Mouse (Mus musculus): ENCODE measurements around the gene Cyfip2. TPM values are rescaled to one million over a fixed set of nuclear protein-coding genes. Genes with fewer than 3 reads are reported as not detected.
A peak's percentile ranks its signal among the peaks of the same experiment; 100 is the strongest.

Cyfip2 gene
- total and polyA plus RNA-seq, 2 experiments = 0.55 to 0.71 TPM

- no peak for DNase-seq (ENCODE audit: extremely low read depth, low read depth, low spot score)
- Histone ChIP-seq H3K27me3 (ENCODE audit: control insufficient read depth, insufficient read depth, low read length) (no peaks in the 10 kb centered on the region), H3K9ac (ENCODE audit: low read depth, low read length) (no peak overlapping the region), H3K27ac (replicated peaks; ENCODE audit: insufficient read depth, low read depth, low read length) (no peak overlapping the region), H3K4me3 (ENCODE audit: insufficient read depth, low read depth, low read length) (no peak overlapping the region), H3K36me3 (ENCODE audit: control insufficient read depth, insufficient read depth, low read length) (no peaks in the 10 kb centered on the region), H3K79me2 (ENCODE audit: control insufficient read depth, insufficient read depth, low read length) (no peaks in the 10 kb centered on the region), H3K4me1 (ENCODE audit: control insufficient read depth, insufficient read depth, low read length) (no peaks in the 10 kb centered on the region)
- TF ChIP-seq CTCF (IDR thresholded peaks at IDR 0.05; ENCODE audit: low read depth, low read length) (no peak), POLR2A (IDR thresholded peaks at IDR 0.05; ENCODE audit: extremely low read depth, insufficient read depth, low read length) (no peak)
- WGBS = 90% methylated on average over 7 of the region's 7 CpGs
Measured at GRCm38 (mm10) chr11:46241150-46241673, 71.4 kb downstream of the Cyfip2 start.

GRCm38 (mm10) chr11:46236976-46237375 is 75.7 kb downstream of the Cyfip2 start:
- H3K27me3 ChIP-seq (ENCODE audit: control insufficient read depth, insufficient read depth, low read length) = no peaks in the 10 kb centered on the region
- no peak overlapping the region for H3K9ac ChIP-seq (ENCODE audit: low read depth, low read length)
- H3K4me1 ChIP-seq (ENCODE audit: control insufficient read depth, insufficient read depth, low read length) = no peaks in the 10 kb centered on the region
- H3K27ac ChIP-seq (replicated peaks; ENCODE audit: insufficient read depth, low read depth, low read length) = no peak overlapping the region
- no peaks in the 10 kb centered on the region for H3K36me3 ChIP-seq (ENCODE audit: control insufficient read depth, insufficient read depth, low read length)
- WGBS = 48% methylated on average over 4 of the region's 4 CpGs
- TF ChIP-seq CTCF (IDR thresholded peaks at IDR 0.05; ENCODE audit: low read depth, low read length) = 0 out of 2 replicates have a peak, but pooled peaks have one; percentile 1
- no peak for TF ChIP-seq POLR2A (IDR thresholded peaks at IDR 0.05; ENCODE audit: extremely low read depth, insufficient read depth, low read length)
- H3K4me3 ChIP-seq (ENCODE audit: insufficient read depth, low read depth, low read length) = no peak overlapping the region
- H3K79me2 ChIP-seq (ENCODE audit: control insufficient read depth, insufficient read depth, low read length) = no peaks in the 10 kb centered on the region
- no peak for DNase-seq (ENCODE audit: extremely low read depth, low read depth, low spot score)

GRCm38 (mm10) chr11:46235334-46235733 is 77.3 kb downstream of the Cyfip2 start, which contains the start of gene Fndc9:
TSS of gene Fndc9 (plus strand) at chr11:46235531.
- no peaks in the 10 kb centered on the region for H3K36me3 ChIP-seq (ENCODE audit: control insufficient read depth, insufficient read depth, low read length)
- no peak within 1 kb of the TSS for H3K27ac ChIP-seq (replicated peaks; ENCODE audit: insufficient read depth, low read depth, low read length)
- H3K27me3 ChIP-seq (ENCODE audit: control insufficient read depth, insufficient read depth, low read length) = no peaks in the 10 kb centered on the region
- 88% methylated on average over 11 of the region's 11 CpGs for WGBS
- no peaks in the 10 kb centered on the region for H3K4me1 ChIP-seq (ENCODE audit: control insufficient read depth, insufficient read depth, low read length)
- H3K9ac ChIP-seq (ENCODE audit: low read depth, low read length) = no peak within 1 kb of the TSS
- TF ChIP-seq CTCF (IDR thresholded peaks at IDR 0.05; ENCODE audit: low read depth, low read length) = no peak
- TF ChIP-seq POLR2A (IDR thresholded peaks at IDR 0.05; ENCODE audit: extremely low read depth, insufficient read depth, low read length) = no peak
- no peak for DNase-seq (ENCODE audit: extremely low read depth, low read depth, low spot score)
- no peak within 1 kb of the TSS for H3K4me3 ChIP-seq (ENCODE audit: insufficient read depth, low read depth, low read length)
- H3K79me2 ChIP-seq (ENCODE audit: control insufficient read depth, insufficient read depth, low read length) = no peaks in the 10 kb centered on the region

GRCm38 (mm10) chr11:46233966-46234365 is 78.7 kb downstream of the Cyfip2 start:
- WGBS = 85% methylated on average over 4 of the region's 4 CpGs

GRCm38 (mm10) chr11:46232803-46233202 is 79.9 kb downstream of the Cyfip2 start:
- 94% methylated on average over 4 of the region's 4 CpGs for WGBS
- Histone ChIP-seq H3K4me3 (ENCODE audit: insufficient read depth, low read depth, low read length) (no peak overlapping the region), H3K9ac (ENCODE audit: low read depth, low read length) (no peak overlapping the region), H3K27me3 (ENCODE audit: control insufficient read depth, insufficient read depth, low read length) (no peaks in the 10 kb centered on the region), H3K27ac (replicated peaks; ENCODE audit: insufficient read depth, low read depth, low read length) (no peak overlapping the region), H3K4me1 (ENCODE audit: control insufficient read depth, insufficient read depth, low read length) (no peaks in the 10 kb centered on the region), H3K79me2 (ENCODE audit: control insufficient read depth, insufficient read depth, low read length) (no peaks in the 10 kb centered on the region), H3K36me3 (ENCODE audit: control insufficient read depth, insufficient read depth, low read length) (no peaks in the 10 kb centered on the region)
- TF ChIP-seq POLR2A (IDR thresholded peaks at IDR 0.05; ENCODE audit: extremely low read depth, insufficient read depth, low read length) = no peak
- no peak for TF ChIP-seq CTCF (IDR thresholded peaks at IDR 0.05; ENCODE audit: low read depth, low read length)
- DNase-seq (ENCODE audit: extremely low read depth, low read depth, low spot score) = no peak

More at GRCm38 (mm10) chr11:46233966-46234365, 78.7 kb downstream of the Cyfip2 start:
- Histone ChIP-seq H3K4me1 (ENCODE audit: control insufficient read depth, insufficient read depth, low read length) (no peaks in the 10 kb centered on the region), H3K9ac (ENCODE audit: low read depth, low read length) (no peak overlapping the region), H3K27me3 (ENCODE audit: control insufficient read depth, insufficient read depth, low read length) (no peaks in the 10 kb centered on the region), H3K79me2 (ENCODE audit: control insufficient read depth, insufficient read depth, low read length) (no peaks in the 10 kb centered on the region), H3K4me3 (ENCODE audit: insufficient read depth, low read depth, low read length) (no peak overlapping the region), H3K27ac (replicated peaks; ENCODE audit: insufficient read depth, low read depth, low read length) (no peak overlapping the region), H3K36me3 (ENCODE audit: control insufficient read depth, insufficient read depth, low read length) (no peaks in the 10 kb centered on the region)
- TF ChIP-seq POLR2A (IDR thresholded peaks at IDR 0.05; ENCODE audit: extremely low read depth, insufficient read depth, low read length) (no peak), CTCF (IDR thresholded peaks at IDR 0.05; ENCODE audit: low read depth, low read length) (no peak)
- no peak for DNase-seq (ENCODE audit: extremely low read depth, low read depth, low spot score)

GRCm38 (mm10) chr11:46230184-46230583 is 82.5 kb downstream of the Cyfip2 start:
- no peak overlapping the region for H3K9ac ChIP-seq (ENCODE audit: low read depth, low read length)
- no peaks in the 10 kb centered on the region for H3K79me2 ChIP-seq (ENCODE audit: control insufficient read depth, insufficient read depth, low read length)
- WGBS = 74% methylated on average over 6 of the region's 6 CpGs
- H3K4me3 ChIP-seq (ENCODE audit: insufficient read depth, low read depth, low read length) = no peak overlapping the region
- no peaks in the 10 kb centered on the region for H3K27me3 ChIP-seq (ENCODE audit: control insufficient read depth, insufficient read depth, low read length)
- DNase-seq (ENCODE audit: extremely low read depth, low read depth, low spot score) = no peak
- H3K4me1 ChIP-seq (ENCODE audit: control insufficient read depth, insufficient read depth, low read length) = no peaks in the 10 kb centered on the region
- TF ChIP-seq POLR2A (IDR thresholded peaks at IDR 0.05; ENCODE audit: extremely low read depth, insufficient read depth, low read length) = no peak
- no peak for TF ChIP-seq CTCF (IDR thresholded peaks at IDR 0.05; ENCODE audit: low read depth, low read length)
- no peaks in the 10 kb centered on the region for H3K36me3 ChIP-seq (ENCODE audit: control insufficient read depth, insufficient read depth, low read length)
- H3K27ac ChIP-seq (replicated peaks; ENCODE audit: insufficient read depth, low read depth, low read length) = no peak overlapping the region

Data from liver, adult 2 months (tissue).